Mouse (Mus musculus): ENCODE results near the gene Gpr152. TPM values are rescaled to one million over a fixed set of nuclear protein-coding genes. Genes with fewer than 3 reads are reported as not detected.

Gpr152 gene
- polyA plus RNA-seq, 1 experiment from 2014 or later: not detected

DNA sequence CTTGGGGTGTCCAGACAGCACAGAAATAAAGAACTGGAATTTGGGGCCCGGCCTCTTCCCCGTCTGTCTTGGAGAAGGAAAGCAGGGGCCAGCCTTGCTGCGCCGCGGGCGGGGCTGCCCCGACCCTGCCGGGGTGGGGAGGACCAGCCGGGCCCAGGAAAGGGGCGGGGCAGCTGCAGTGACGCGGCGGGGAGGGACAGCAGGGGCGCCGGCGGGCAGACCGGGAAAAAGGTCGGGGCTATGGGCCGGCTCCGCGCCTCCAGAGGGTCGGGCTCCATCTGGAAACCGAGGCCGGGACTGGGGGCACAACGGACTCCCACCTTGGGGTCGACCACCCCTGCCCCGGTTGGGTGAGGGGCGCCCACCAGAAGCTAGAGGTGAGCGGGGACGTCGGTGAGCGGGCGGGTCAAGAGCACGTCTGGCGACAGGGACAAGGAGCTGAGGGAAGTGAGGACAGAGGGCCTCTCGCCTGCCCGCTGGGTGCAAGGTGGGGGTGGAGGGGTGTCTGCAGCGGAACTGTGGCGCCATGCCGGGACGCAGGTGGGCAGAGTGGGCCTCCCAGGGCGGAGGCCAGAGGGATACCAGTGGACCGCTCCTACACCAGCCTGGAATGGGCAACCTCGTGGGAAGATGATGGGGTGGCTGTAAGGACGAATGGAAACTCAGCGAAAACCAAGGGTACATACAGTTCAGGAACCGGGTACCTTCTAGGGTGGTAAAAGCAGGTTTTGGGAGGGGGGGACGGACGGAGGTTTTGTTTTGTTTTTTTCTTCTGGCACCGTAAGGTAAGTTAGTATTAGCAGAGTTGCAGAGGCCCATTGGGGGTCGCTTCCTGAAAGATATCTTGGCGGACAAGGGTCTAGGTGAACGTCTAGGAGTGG is 39.5 kb upstream of the Gpr152 start, which contains the start of gene Pitpnm1:
Pitpnm1 (plus strand) TSS at position 162 of the 881 bp plus-strand sequence.
- H3K27ac ChIP-seq (replicated peaks): peak within 1 kb of the TSS; percentile 9
- no peaks in the 10 kb centered on the region for H3K27me3 ChIP-seq
- no peak for ATAC-seq (replicated peaks)
- H3K9ac ChIP-seq (replicated peaks): peak within 1 kb of the TSS; percentile 55
- H3K4me3 ChIP-seq: peak within 1 kb of the TSS; percentile 61
- H3K36me3 ChIP-seq: no peaks in the 10 kb centered on the region
- WGBS: 1% methylated on average over 52 of the region's 53 CpGs
- H3K4me1 ChIP-seq: peaks cover 50% of the 10 kb centered on the region
- peak within 1 kb of the TSS; percentile 92 for H3K4me2 ChIP-seq (replicated peaks)
- H3K9me3 ChIP-seq: no peaks in the 10 kb centered on the region

DNA sequence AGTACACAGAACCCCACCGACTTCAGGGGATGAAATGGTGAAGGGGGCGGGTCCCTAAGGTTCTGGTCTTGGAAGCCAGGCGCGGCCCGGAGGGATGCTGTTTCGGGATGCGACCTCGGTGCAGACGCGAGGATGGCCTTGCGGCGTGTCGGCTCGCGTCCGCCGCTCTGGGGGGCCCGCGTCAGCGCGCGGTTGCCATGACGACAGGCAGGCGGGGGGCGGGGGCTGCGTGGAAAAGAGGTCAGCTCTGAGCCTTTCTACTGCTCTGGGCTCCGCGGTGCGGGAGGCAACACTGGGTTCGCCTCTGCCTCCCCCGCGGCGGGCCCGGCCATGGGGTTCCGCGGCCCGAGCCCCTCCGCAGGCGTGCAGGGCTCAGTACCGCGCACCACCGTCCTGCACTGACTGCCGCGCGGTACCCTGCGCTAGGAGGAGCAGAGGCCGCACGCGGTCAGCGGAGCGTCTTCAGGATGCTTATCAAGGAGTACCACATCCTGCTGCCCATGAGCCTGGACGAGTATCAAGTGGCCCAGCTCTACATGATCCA is 38.8 kb upstream of the Gpr152 start:
- H3K27me3 ChIP-seq: no peaks in the 10 kb centered on the region
- no peaks in the 10 kb centered on the region for H3K9me3 ChIP-seq
- no peak for ATAC-seq (replicated peaks)
- H3K9ac ChIP-seq (replicated peaks): peak overlapping the region; percentile 55
- H3K4me1 ChIP-seq: peaks cover 49% of the 10 kb centered on the region
- peak overlapping the region; percentile 61 for H3K4me3 ChIP-seq
- under 1% methylated on average over 52 of the region's 52 CpGs for WGBS
- H3K27ac ChIP-seq (replicated peaks): peak overlapping the region; percentile 9
- H3K4me2 ChIP-seq (replicated peaks): peak overlapping the region; percentile 92
- no peaks in the 10 kb centered on the region for H3K36me3 ChIP-seq

DNA sequence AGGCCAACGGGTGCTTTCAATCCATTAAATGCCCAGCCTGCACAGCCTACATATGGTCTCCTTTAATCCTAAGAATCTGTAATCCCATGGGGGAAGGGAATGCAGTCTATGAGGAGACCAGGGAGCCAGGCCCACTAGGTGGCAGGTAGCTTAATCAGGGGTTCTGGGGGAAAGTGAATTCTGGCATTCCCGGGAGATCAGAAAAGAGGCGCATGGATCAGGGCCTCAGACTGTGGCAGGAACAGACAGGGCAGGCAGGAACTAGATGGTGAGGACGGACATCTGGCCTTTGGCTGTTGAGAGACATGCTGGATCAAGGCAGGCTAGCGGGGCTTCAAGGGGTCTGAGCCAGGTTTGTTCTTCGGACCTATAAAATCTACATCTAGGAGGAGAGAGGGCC is 38.1 kb upstream of the Gpr152 start:
- Histone ChIP-seq H3K27me3 (no peaks in the 10 kb centered on the region), H3K9ac (replicated peaks) (peak overlapping the region; percentile 55), H3K9me3 (no peaks in the 10 kb centered on the region), H3K27ac (replicated peaks) (peak overlapping the region; percentile 9), H3K4me2 (replicated peaks) (peak overlapping the region; percentile 92), H3K4me3 (peak overlapping the region; percentile 61), H3K4me1 (peaks cover 43% of the 10 kb centered on the region), H3K36me3 (no peaks in the 10 kb centered on the region)
- WGBS: 52% methylated on average over 6 of the region's 6 CpGs
- no peak for ATAC-seq (replicated peaks)

DNA sequence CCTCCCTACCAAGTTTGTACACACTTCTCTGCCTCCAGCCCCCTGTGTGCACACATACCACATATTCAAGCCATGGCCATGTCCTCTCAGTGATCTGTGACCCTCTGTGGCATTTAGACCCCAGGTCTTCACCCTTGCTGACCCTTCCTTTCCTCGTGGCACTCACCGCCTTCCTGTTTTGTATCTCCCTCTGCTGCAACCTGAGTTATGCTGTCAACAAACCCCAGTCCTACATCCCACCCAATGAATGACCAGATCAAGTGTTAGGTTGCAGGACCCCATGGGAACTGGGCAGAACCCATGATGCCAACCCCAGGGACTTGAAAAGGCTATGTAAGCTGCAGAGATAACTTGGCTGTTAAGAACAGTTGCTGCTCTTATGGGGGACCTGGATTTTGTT is 37.5 kb upstream of the Gpr152 start:
- ATAC-seq (replicated peaks): no peak
- Histone ChIP-seq H3K4me1 (peaks cover 42% of the 10 kb centered on the region), H3K9ac (replicated peaks) (peak overlapping the region; percentile 55; the same call in 1 of the 2 replicates), H3K27ac (replicated peaks) (no peak overlapping the region), H3K9me3 (no peaks in the 10 kb centered on the region), H3K27me3 (no peaks in the 10 kb centered on the region), H3K36me3 (no peaks in the 10 kb centered on the region), H3K4me3 (no peak overlapping the region), H3K4me2 (replicated peaks) (no peak overlapping the region)
- WGBS: 96% methylated on average over 2 of the region's 2 CpGs

DNA sequence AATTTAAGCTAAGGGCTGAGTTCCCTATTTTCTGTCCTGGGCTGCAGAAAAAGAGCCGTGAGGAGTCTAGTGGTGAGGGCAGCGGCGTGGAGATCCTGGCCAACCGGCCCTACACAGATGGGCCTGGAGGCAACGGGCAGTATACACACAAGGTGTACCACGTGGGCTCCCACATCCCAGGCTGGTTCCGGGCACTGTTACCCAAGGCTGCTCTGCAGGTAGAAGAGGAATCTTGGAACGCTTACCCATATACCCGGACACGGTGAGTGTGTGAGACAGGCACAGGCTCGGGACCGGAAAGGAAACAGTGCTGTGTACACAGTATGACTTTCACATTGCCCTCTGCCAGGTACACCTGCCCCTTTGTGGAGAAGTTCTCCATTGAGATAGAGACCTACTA is 37.0 kb upstream of the Gpr152 start:
- WGBS: 94% methylated on average over 12 of the region's 12 CpGs

DNA sequence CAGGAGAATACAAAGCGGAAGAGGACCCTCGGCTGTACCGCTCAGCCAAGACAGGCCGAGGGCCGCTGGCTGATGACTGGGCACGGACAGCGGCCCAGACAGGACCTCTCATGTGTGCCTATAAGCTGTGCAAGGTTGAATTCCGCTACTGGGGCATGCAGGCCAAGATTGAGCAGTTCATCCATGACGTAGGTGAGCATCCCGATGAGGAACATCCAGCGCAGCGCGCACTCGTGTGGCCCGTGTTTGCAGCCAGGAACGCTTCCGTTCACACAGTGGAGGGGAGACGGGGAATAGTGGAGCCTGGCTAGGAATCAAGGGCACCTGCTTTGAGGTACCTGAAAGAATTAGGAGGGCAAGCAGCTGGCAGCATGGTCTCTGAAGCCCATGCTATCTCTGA is 36.3 kb upstream of the Gpr152 start:
- no peak for ATAC-seq (replicated peaks)
- 93% methylated on average over 18 of the region's 18 CpGs for WGBS
- peaks cover 32% of the 10 kb centered on the region for H3K4me1 ChIP-seq

More for the DNA sequence above, 37.0 kb upstream of the Gpr152 start:
- Histone ChIP-seq H3K27me3 (no peaks in the 10 kb centered on the region), H3K4me2 (replicated peaks) (no peak overlapping the region), H3K27ac (replicated peaks) (no peak overlapping the region), H3K9ac (replicated peaks) (no peak overlapping the region), H3K4me1 (peaks cover 38% of the 10 kb centered on the region), H3K36me3 (no peaks in the 10 kb centered on the region), H3K4me3 (no peak overlapping the region), H3K9me3 (no peaks in the 10 kb centered on the region)
- no peak for ATAC-seq (replicated peaks)

DNA sequence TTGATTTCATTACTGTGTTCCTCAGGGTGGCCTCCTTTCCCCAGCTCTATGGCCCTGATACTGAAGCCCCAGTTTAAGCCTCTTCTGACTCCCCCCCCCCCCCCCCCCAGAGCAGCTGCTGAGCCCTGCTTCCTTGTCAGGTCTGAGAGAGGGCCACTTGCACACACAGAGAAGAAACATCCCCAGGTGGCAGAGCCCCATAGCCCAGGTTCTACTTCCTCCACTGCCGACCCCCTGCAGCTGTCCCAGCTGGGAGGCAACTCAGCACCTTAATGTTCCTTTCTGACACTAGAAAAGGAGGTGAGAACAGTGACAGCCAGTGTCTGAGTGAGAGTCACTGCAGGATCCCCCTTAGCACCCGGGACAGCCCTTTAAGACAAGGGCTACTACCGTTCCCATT is 35.8 kb upstream of the Gpr152 start:
- Histone ChIP-seq H3K4me3 (no peak overlapping the region), H3K4me1 (peaks cover 32% of the 10 kb centered on the region), H3K27ac (replicated peaks) (no peak overlapping the region), H3K9ac (replicated peaks) (no peak overlapping the region), H3K27me3 (no peaks in the 10 kb centered on the region), H3K4me2 (replicated peaks) (no peak overlapping the region), H3K9me3 (no peaks in the 10 kb centered on the region), H3K36me3 (no peaks in the 10 kb centered on the region)
- 95% methylated on average over 3 of the region's 3 CpGs for WGBS
- no peak for ATAC-seq (replicated peaks)

More for the DNA sequence above, 36.3 kb upstream of the Gpr152 start:
- Histone ChIP-seq H3K27me3 (no peaks in the 10 kb centered on the region), H3K27ac (replicated peaks) (no peak overlapping the region), H3K9ac (replicated peaks) (no peak overlapping the region), H3K4me2 (replicated peaks) (no peak overlapping the region), H3K9me3 (no peaks in the 10 kb centered on the region), H3K36me3 (no peaks in the 10 kb centered on the region), H3K4me3 (no peak overlapping the region)

DNA sequence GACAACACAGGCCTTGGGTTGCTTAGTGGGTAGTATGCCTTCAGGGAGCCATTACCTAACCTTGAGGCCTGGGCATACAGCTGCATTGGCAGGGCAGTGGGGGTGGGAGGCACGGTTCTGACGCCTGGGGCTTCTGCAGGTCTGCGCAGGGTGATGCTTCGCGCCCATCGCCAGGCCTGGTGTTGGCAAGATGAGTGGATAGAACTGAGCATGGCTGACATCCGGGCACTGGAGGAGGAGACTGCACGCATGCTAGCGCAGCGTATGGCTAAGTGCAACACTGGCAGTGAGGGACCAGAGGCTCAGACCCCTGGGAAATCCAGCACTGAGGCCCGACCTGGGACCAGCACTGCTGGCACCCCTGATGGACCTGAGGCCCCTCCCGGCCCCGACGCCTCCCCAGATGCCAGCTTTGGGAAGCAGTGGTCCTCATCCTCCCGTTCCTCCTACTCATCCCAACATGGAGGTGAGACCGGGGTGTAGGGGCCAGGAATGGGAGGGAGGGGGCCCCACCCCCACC is 34.9 kb upstream of the Gpr152 start:
- Histone ChIP-seq H3K27ac (replicated peaks) (no peak overlapping the region), H3K9ac (replicated peaks) (no peak overlapping the region), H3K4me1 (peaks cover 26% of the 10 kb centered on the region), H3K9me3 (no peaks in the 10 kb centered on the region), H3K4me2 (replicated peaks) (no peak overlapping the region), H3K27me3 (no peaks in the 10 kb centered on the region), H3K36me3 (no peaks in the 10 kb centered on the region), H3K4me3 (no peak overlapping the region)
- no peak for ATAC-seq (replicated peaks)
- WGBS: 93% methylated on average over 16 of the region's 16 CpGs

DNA sequence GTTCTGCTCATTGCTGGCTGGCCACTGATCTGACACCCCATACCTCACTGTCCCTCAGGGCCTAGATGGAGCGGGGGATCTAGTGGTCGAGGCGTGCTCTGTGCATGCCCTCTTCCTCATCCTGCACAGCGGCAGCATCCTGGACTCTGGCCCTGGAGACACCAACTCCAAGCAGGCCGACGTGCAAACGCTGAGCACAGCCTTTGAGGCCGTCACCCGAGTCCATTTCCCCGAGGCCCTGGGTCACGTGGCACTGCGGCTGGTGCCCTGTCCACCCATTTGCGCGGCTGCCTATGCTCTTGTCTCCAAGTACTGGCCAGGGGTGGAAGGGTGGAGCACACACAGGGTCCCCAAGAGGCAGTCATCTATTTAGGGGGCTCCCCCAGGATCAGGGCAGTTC is 32.9 kb upstream of the Gpr152 start:
- Histone ChIP-seq H3K36me3 (0 out of 2 replicates have a peak, but pooled peaks cover 3% of the 10 kb centered on the region), H3K4me3 (no peak overlapping the region), H3K9ac (replicated peaks) (no peak overlapping the region), H3K27ac (replicated peaks) (no peak overlapping the region), H3K9me3 (no peaks in the 10 kb centered on the region), H3K4me1 (peaks cover 6% of the 10 kb centered on the region), H3K4me2 (replicated peaks) (no peak overlapping the region), H3K27me3 (no peaks in the 10 kb centered on the region)
- WGBS: 93% methylated on average over 14 of the region's 14 CpGs
- no peak for ATAC-seq (replicated peaks)

DNA sequence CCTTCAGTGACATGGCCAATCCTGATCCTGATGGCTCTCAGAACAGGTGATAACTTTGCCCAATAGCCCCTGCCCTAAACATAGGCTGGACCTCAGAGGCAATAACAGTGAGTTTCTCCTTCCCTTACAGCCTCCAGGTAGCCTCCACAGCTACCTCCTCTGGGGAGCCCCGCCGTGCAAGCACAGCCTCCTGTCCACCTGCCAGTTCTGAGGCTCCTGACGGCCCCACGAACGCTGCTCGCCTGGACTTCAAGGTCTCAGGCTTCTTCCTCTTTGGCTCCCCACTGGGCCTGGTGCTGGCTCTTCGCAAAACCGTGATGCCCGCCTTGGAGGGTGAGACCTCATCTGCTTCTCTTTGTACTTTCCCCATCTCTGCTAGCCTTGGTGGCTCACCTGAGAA is 31.1 kb upstream of the Gpr152 start:
- H3K27ac ChIP-seq (replicated peaks): no peak overlapping the region
- no peak overlapping the region for H3K4me2 ChIP-seq (replicated peaks)
- ATAC-seq (replicated peaks): no peak
- H3K36me3 ChIP-seq: peaks cover 7% of the 10 kb centered on the region
- H3K9me3 ChIP-seq: no peaks in the 10 kb centered on the region
- no peaks in the 10 kb centered on the region for H3K27me3 ChIP-seq
- H3K4me1 ChIP-seq: 0 out of 2 replicates have a peak, but pooled peaks cover 3% of the 10 kb centered on the region
- 86% methylated on average over 9 of the region's 9 CpGs for WGBS
- H3K4me3 ChIP-seq: no peak overlapping the region
- no peak overlapping the region for H3K9ac ChIP-seq (replicated peaks)

DNA sequence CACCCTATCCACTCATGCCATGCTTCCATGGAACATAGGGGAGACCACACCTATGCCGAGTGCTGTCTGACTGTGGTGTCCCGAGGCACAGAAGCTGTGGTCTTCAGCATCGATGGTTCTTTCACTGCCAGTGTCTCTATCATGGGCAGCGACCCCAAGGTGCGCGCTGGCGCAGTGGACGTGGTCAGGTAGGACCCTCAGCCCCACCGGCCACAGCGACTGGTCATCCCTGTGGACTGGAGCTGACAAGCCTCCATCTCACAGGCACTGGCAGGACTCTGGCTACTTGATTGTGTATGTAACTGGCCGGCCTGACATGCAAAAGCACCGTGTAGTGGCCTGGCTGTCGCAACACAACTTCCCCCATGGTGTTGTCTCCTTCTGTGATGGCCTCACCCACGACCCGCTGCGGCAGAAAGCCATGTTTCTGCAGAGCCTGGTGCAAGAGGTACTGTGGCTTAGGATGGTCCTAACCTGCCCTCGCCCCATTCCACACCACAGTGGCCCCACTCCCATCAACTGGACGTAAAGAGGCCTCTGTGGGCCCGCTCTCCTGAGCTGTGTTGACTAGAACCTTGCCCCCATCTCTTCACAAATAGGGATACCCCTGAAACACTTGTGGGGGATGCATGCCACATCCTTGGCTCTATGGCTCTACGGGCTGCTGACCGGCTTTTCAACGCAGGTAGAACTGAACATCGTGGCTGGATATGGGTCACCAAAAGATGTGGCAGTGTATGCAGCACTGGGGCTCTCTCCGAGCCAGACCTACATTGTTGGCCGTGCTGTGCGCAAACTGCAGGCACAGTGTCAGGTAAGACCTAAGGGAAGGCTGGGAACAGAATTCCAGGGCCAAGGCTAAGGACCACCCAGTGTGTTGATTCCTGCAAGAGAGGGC is 27.3 kb upstream of the Gpr152 start:
- Histone ChIP-seq H3K27me3 (no peaks in the 10 kb centered on the region), H3K9ac (replicated peaks) (no peak overlapping the region), H3K9me3 (no peaks in the 10 kb centered on the region), H3K27ac (replicated peaks) (no peak overlapping the region), H3K4me1 (0 out of 2 replicates have a peak, but pooled peaks cover 3% of the 10 kb centered on the region), H3K4me2 (replicated peaks) (no peak overlapping the region), H3K4me3 (no peak overlapping the region), H3K36me3 (peaks cover 31% of the 10 kb centered on the region)
- ATAC-seq (replicated peaks): no peak
- WGBS: 96% methylated on average over 26 of the region's 26 CpGs

Measured in forebrain, embryonic 15.5 days (tissue).